Mouse (Mus musculus) hindbrain, embryonic 16.5 days (tissue): Measurements from ENCODE around the gene Efna4. TPM values are rescaled to one million over a fixed set of nuclear protein-coding genes. Genes with fewer than 3 reads are reported as not detected.

ENCODE experiments used
- ATAC-seq: fragments of 200-750 bp; cut with Nextera tagmentation; 2 replicates; pipeline ENCODE4 v1.8.0; 2017; ENCODE audit warnings: moderate TSS enrichment, moderate library complexity
- H3K27ac ChIP-seq: fragments of 300-500 bp; sonication (generic); 2 replicates; pipeline ENCODE4 v1.5.1; 2014; ENCODE audit warnings: low read depth, mild to moderate bottlenecking, control low read depth, low read length, moderate library complexity
- H3K27me3 ChIP-seq: fragments of 300-500 bp; sonication (generic); replicated peaks from 2 replicates; pipeline ENCODE4 v1.6.1; 2014; ENCODE audit warnings: low read length; ENCODE audit not compliant: control insufficient read depth, insufficient read depth
- H3K36me3 ChIP-seq: fragments of 300-500 bp; sonication (generic); 2 replicates; pipeline ENCODE4 v1.6.1; 2014; ENCODE audit warnings: mild to moderate bottlenecking, low read length, moderate library complexity, mixed read lengths; ENCODE audit not compliant: control insufficient read depth, insufficient read depth
- H3K4me1 ChIP-seq: fragments of 300-500 bp; sonication (generic); 2 replicates; pipeline ENCODE4 v1.6.1; 2014; ENCODE audit warnings: low read depth, low read length; ENCODE audit not compliant: control insufficient read depth, insufficient read depth
- H3K4me2 ChIP-seq: fragments of 300-500 bp; sonication (generic); 2 replicates; pipeline ENCODE4 v1.6.1; 2014; ENCODE audit warnings: mild to moderate bottlenecking, low read length, control low read depth, moderate library complexity
- H3K4me3 ChIP-seq: fragments of 300-500 bp; sonication (generic); 2 replicates; pipeline ENCODE4 v1.5.1; 2014; ENCODE audit warnings: mild to moderate bottlenecking, low read length, control low read depth, moderate library complexity
- H3K9ac ChIP-seq: fragments of 300-500 bp; sonication (generic); 2 replicates; pipeline ENCODE4 v1.6.1; 2014; ENCODE audit warnings: low read depth, mild to moderate bottlenecking, control low read depth, low read length, moderate library complexity
- H3K9me3 ChIP-seq: fragments of 300-500 bp; sonication (generic); 2 replicates; pipeline ENCODE4 v1.6.1; 2014; ENCODE audit warnings: mild to moderate bottlenecking, low read length, moderate library complexity; ENCODE audit not compliant: control insufficient read depth
- WGBS: fragments of 180-500 bp; shearing (Covaris S2); extraction: QIAGEN DNeasy Blood & Tissue Kit; methylation state at CpG from one replicate; pipeline ENCODE4 v1.1.7; 2014; 5-methylcytosine and 5-hydroxymethylcytosine counted together
- polyA plus RNA-seq: library from polyadenylated mRNA; unstranded; fragments of >200 nt; fragmentation: Nextera tagmentation; extraction: Ambion mirVana; gene quantifications from 2 replicates; pipeline ENCODE4 v1.2.1, GENCODE M21; 2015

The Efna4 gene
- polyA plus RNA-seq, 1 experiment from 2014 or later = 3.9 TPM

GRCm38 (mm10) chr3:89380711-89381110 lies 42.9 kb upstream of the Efna4 start:
- no peak overlapping the region for H3K4me3 ChIP-seq
- H3K9me3 ChIP-seq = no peaks in the 10 kb centered on the region
- H3K4me1 ChIP-seq = peaks cover 10% of the 10 kb centered on the region
- H3K36me3 ChIP-seq = no peaks in the 10 kb centered on the region
- H3K27ac ChIP-seq = no peak overlapping the region
- H3K27me3 ChIP-seq = no peaks in the 10 kb centered on the region
- 96% methylated on average over 18 of the region's 18 CpGs for WGBS
- no peak overlapping the region for H3K9ac ChIP-seq
- no peak overlapping the region for H3K4me2 ChIP-seq
- ATAC-seq = no peak

DNA sequence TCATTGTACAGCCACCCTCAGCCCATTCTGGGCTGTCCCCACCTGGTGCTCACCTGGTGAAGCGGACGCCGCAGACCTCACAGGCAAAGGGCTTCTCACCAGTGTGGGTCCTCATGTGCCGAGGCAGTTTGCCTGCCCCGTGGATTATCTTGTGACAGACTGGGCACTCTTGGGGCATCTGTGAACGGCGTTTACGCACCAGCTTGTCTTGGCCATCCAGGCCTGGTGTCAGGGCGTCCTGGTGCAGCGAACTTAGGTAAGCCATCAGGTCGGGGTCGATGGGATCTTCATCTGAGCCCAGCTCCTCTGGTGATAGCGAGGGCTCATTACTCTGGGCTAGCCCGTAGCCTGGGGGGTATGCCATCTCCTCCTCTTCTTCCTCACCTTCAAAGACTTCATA lies 42.5 kb upstream of the Efna4 start:
- peaks cover 10% of the 10 kb centered on the region for H3K4me1 ChIP-seq
- no peaks in the 10 kb centered on the region for H3K27me3 ChIP-seq
- no peak overlapping the region for H3K27ac ChIP-seq
- H3K36me3 ChIP-seq = no peaks in the 10 kb centered on the region
- WGBS = 93% methylated on average over 14 of the region's 14 CpGs
- no peaks in the 10 kb centered on the region for H3K9me3 ChIP-seq
- H3K4me2 ChIP-seq = no peak overlapping the region
- no peak overlapping the region for H3K4me3 ChIP-seq
- no peak overlapping the region for H3K9ac ChIP-seq
- no peak for ATAC-seq

- Histone ChIP-seq H3K4me3 (no peak overlapping the region), H3K27me3 (no peaks in the 10 kb centered on the region), H3K9ac (no peak overlapping the region), H3K4me1 (peaks cover 10% of the 10 kb centered on the region), H3K4me2 (no peak overlapping the region), H3K27ac (no peak overlapping the region), H3K9me3 (no peaks in the 10 kb centered on the region), H3K36me3 (no peaks in the 10 kb centered on the region)
- no peak for ATAC-seq
- 85% methylated on average over 31 of the region's 31 CpGs for WGBS
Observed at GRCm38 (mm10) chr3:89379388-89380131, 41.7 kb upstream of the Efna4 start.

GRCm38 (mm10) chr3:89378394-89379067 lies 40.7 kb upstream of the Efna4 start:
- Histone ChIP-seq H3K4me3 (peak overlapping the region; percentile 68), H3K27me3 (no peaks in the 10 kb centered on the region), H3K36me3 (no peaks in the 10 kb centered on the region), H3K4me1 (peaks cover 10% of the 10 kb centered on the region), H3K4me2 (peak overlapping the region; percentile 98), H3K9me3 (no peaks in the 10 kb centered on the region), H3K27ac (peak overlapping the region; percentile 59; the same call in 1 of the 2 replicates), H3K9ac (peak overlapping the region; percentile 88)
- ATAC-seq = peak; percentile 91
- under 1% methylated on average over 26 of the region's 29 CpGs for WGBS

DNA sequence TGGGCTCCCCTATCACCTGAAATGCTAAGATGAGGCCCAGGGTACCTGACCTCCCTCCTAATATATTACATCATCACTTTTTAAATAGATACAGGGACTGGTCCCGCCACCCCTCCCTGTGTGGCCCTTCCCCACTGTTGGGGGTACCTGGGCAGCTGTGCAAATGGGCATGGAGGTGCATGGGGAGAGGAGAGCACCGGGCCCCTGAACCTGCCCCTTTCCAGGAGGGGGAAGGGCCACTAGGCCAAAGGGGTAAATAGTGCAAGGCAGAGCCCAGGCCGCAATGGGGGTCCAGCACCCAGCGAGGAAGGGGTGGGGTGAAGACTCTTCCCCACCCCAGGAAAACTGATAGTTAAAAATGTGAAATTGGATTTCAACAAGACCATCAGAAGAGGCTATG lies 40.0 kb upstream of the Efna4 start:
- ATAC-seq = peak; percentile 34; the same call in 1 of the 2 replicates
- no peaks in the 10 kb centered on the region for H3K27me3 ChIP-seq
- H3K4me2 ChIP-seq = peak overlapping the region; percentile 98
- no peak overlapping the region for H3K27ac ChIP-seq
- WGBS = 76% methylated on average over 4 of the region's 4 CpGs
- H3K4me1 ChIP-seq = peaks cover 10% of the 10 kb centered on the region
- H3K9ac ChIP-seq = peak overlapping the region; percentile 88
- no peaks in the 10 kb centered on the region for H3K9me3 ChIP-seq
- peak overlapping the region; percentile 68 for H3K4me3 ChIP-seq
- H3K36me3 ChIP-seq = no peaks in the 10 kb centered on the region

DNA sequence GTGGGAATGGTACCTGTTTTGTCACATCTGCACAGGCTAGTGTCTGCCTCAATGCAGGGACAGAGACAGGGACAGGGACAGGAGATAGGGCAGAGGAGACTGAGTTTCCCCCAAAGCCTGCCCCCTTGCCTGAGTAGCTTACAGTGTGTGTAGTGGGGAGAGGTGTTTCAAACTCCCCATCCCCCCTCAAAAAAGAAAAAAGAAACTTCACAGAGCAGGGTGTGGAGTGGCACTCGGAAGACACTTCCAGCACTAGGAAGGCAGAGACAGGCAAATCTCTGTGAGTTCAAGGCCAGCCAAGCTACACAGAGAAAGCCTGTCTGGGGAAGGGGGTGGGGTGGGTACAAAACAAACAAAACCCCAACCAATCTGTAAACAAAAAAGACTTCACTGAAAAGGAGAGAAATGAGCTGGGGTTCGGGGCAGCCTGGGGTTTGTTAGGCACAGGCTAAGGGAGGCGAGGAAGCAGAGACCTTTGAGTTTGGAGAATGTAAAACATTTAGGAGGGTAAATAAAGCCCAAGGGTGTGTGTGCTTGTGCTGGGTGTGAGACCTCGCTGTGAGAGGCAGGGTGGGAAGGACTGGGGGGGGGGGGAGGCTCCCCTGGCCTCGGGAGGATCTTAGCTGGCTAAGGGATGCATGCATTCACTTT lies 35.9 kb upstream of the Efna4 start:
- 43% methylated on average over 5 of the region's 5 CpGs for WGBS
- Histone ChIP-seq H3K4me3 (no peak overlapping the region), H3K27ac (no peak overlapping the region), H3K4me1 (peaks cover 9% of the 10 kb centered on the region), H3K36me3 (no peaks in the 10 kb centered on the region), H3K27me3 (no peaks in the 10 kb centered on the region), H3K9ac (no peak overlapping the region), H3K4me2 (no peak overlapping the region), H3K9me3 (no peaks in the 10 kb centered on the region)
- ATAC-seq = no peak

DNA sequence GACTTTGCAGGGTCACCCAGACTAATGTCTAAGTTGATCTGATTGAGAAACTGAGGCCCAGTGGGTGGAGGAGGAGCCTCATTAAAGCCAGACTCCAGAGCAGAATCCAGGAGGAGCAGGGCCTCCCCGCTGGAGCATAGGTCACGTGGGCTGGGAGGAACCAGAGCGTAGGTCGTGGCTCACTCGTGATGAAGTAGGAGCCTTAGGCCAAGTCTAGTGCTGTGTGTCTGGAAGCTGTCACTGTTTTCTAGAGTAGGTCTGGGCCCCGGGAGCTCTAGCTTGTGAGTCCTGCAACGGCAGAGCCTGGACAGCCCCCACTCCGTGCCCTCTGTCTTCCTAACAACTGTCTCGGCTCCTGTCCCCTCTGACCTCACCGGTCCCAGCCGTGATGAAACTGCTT lies 29.5 kb upstream of the Efna4 start:
- H3K4me3 ChIP-seq = no peak overlapping the region
- WGBS = 77% methylated on average over 11 of the region's 11 CpGs

GRCm38 (mm10) chr3:89365486-89366414 lies 27.9 kb upstream of the Efna4 start:
- Histone ChIP-seq H3K4me3 (no peak overlapping the region), H3K27ac (no peak overlapping the region), H3K9me3 (no peaks in the 10 kb centered on the region), H3K4me2 (no peak overlapping the region), H3K4me1 (no peaks in the 10 kb centered on the region), H3K9ac (no peak overlapping the region), H3K36me3 (no peaks in the 10 kb centered on the region), H3K27me3 (no peaks in the 10 kb centered on the region)
- ATAC-seq = no peak
- 76% methylated on average over 20 of the region's 20 CpGs for WGBS

More for the DNA sequence above, 29.5 kb upstream of the Efna4 start:
- Histone ChIP-seq H3K27me3 (no peaks in the 10 kb centered on the region), H3K27ac (no peak overlapping the region), H3K9ac (no peak overlapping the region), H3K4me2 (no peak overlapping the region), H3K36me3 (no peaks in the 10 kb centered on the region), H3K9me3 (no peaks in the 10 kb centered on the region), H3K4me1 (no peaks in the 10 kb centered on the region)
- ATAC-seq = no peak
